In the genomic region with DNA sequence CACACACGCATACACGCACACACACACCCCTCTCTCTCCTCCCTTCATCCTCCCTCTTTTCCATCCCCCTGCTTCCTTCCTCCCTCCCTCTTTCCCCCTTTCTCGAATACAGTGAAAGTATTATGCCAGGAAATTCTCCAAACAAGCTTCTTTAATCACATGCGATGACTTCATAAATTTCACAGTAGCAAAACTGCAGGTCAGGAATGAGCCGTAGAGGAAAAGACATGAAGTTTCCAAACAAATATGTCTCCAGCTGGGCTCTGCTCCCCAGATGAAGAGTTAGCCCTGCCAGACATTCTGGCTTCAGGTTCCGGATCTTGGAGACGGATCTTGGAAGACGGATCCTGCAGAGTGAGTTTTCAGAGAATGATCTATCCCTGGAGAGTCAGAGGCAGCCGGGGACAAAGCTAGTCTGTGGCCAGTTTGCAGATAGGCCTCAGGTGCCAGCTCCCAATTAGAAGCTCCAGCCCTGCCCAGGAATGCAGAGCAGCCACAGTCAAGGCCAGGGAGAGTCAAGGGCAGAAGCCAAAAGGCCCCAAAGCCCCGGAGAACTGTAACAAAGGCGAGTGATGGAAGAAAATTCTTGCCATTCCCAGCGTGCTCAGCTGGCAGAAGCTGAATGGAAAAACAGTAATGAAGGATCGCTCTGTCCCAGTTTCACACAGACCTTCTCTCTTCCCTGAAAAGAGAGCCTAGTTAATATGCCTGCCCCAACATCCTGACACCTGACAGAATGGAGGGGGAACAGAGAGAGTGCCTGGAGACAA, we compare ENCODE assay signal across 8 mouse cellular contexts.
DNase-seq lines count a peak whose midpoint lies in the region; ATAC-seq lines count a peak whose summit lies in the region.

No protein-coding gene starts in this region.

- peak overlapping the region; percentile 24 for H3K27ac ChIP-seq in heart, embryonic 11.5 days (ENCODE audit: low read depth, low read length)
- peak overlapping the region; percentile 81 for H3K27ac ChIP-seq in kidney, embryonic 15.5 days

- H3K9ac ChIP-seq in heart, embryonic 11.5 days (ENCODE audit: low read depth, low read length), result no peak overlapping the region
- H3K9ac ChIP-seq in kidney, embryonic 15.5 days, result no peak overlapping the region

- no peaks in the 10 kb centered on the region for H3K27me3 ChIP-seq in heart, embryonic 11.5 days (ENCODE audit: control insufficient read depth, insufficient read depth, low read length)
- H3K27me3 ChIP-seq in kidney, embryonic 15.5 days, result no peaks in the 10 kb centered on the region

- no peaks in the 10 kb centered on the region for H3K9me3 ChIP-seq in heart, embryonic 11.5 days (replicated peaks; ENCODE audit: control insufficient read depth, low read length)
- no peaks in the 10 kb centered on the region for H3K9me3 ChIP-seq in kidney, embryonic 15.5 days (replicated peaks)

- no peak overlapping the region for H3K4me3 ChIP-seq in heart, embryonic 11.5 days (ENCODE audit: low read depth, low read length)
- no peak overlapping the region for H3K4me3 ChIP-seq in kidney, embryonic 15.5 days (replicated peaks)

- H3K4me1 ChIP-seq in heart, embryonic 11.5 days (ENCODE audit: control insufficient read depth, insufficient read depth, low read length), result no peaks in the 10 kb centered on the region
- peaks cover 29% of the 10 kb centered on the region for H3K4me1 ChIP-seq in kidney, embryonic 15.5 days

- ATAC-seq in heart, embryonic 11.5 days (replicated peaks; ENCODE audit: insufficient number of reproducible peaks, low FRiP score, low TSS enrichment), result no peak
- 0 out of 2 replicates have a peak, but pooled peaks have one; percentile 14 for ATAC-seq in kidney, embryonic 15.5 days (replicated peaks; ENCODE audit: low FRiP score)

- peak; percentile 66 for DNase-seq in right cerebral cortex, adult 18-20 months
- no peak for DNase-seq in right cerebral cortex, postnatal 14 days
- peak; percentile 25 for DNase-seq in fat pad, adult 2 months (ENCODE audit: extremely low read depth, low read depth, low spot score)
- DNase-seq in lung, adult 18-20 months, result peak; percentile 71 to 75
- peak; percentile 83 to 88 for DNase-seq in right cerebral cortex, postnatal 10 days (ENCODE audit: low spot score in 2 of 2)
- DNase-seq in thymus, postnatal 0 days (ENCODE audit: low spot score), result no peak

- H3K4me2 ChIP-seq in heart, embryonic 11.5 days, result no peak overlapping the region
- no peak overlapping the region; the same call in 1 of the 2 replicates for H3K4me2 ChIP-seq in kidney, embryonic 15.5 days

- 58% methylated on average over 13 of the region's 13 CpGs for WGBS in heart, embryonic 11.5 days (ENCODE audit: insufficient replicate concordance)
- 51% methylated on average over 13 of the region's 13 CpGs for WGBS in kidney, embryonic 15.5 days

- H3K36me3 ChIP-seq in heart, embryonic 11.5 days (ENCODE audit: control insufficient read depth, insufficient read depth, low read length), result no peaks in the 10 kb centered on the region
- H3K36me3 ChIP-seq in kidney, embryonic 15.5 days, result no peaks in the 10 kb centered on the region

Comparison
In these comparisons a context has a peak if more than half of its experiments do, and no peak if none do; other contexts are left out.
1. DNase-seq: peak in right cerebral cortex, adult 18-20 months (single experiment), fat pad, adult 2 months (single experiment), lung, adult 18-20 months (2 of 2) and right cerebral cortex, postnatal 10 days (2 of 2); none in right cerebral cortex, postnatal 14 days (single experiment) and thymus, postnatal 0 days (single experiment).